Mouse (Mus musculus): ENCODE data around the gene 4933414I15Rik. TPM values are rescaled to one million over a fixed set of nuclear protein-coding genes. Genes with fewer than 3 reads are reported as not detected.
A peak's percentile ranks its signal among the peaks of the same experiment; 100 is the strongest.

The 4933414I15Rik gene
- polyA plus RNA-seq, 1 experiment from 2014 or later: not detected

GRCm38 (mm10) chr11:50938435-50938834, 5.1 kb downstream of the 4933414I15Rik start:
- Histone ChIP-seq H3K27ac (ENCODE audit: low read depth, low read length) (no peak overlapping the region), H3K4me1 (replicated peaks; ENCODE audit: control insufficient read depth, insufficient read depth, low read length) (no peaks in the 10 kb centered on the region), H3K27me3 (ENCODE audit: control insufficient read depth, insufficient read depth, low read length) (no peaks in the 10 kb centered on the region), H3K9ac (ENCODE audit: low read depth, low read length) (no peak overlapping the region), H3K4me2 (replicated peaks; ENCODE audit: low read depth, low read length) (no peak overlapping the region), H3K9me3 (ENCODE audit: control insufficient read depth, low read length) (no peaks in the 10 kb centered on the region), H3K4me3 (ENCODE audit: low read depth, low read length) (no peak overlapping the region), H3K36me3 (ENCODE audit: control insufficient read depth, insufficient read depth, low read length) (no peaks in the 10 kb centered on the region)
- DNase-seq (ENCODE audit: low spot score) (no peak), ATAC-seq (ENCODE audit: low FRiP score) (no peak)
- 81% methylated on average over 8 of the region's 8 CpGs for WGBS

- Histone ChIP-seq H3K4me2 (replicated peaks; ENCODE audit: low read depth, low read length) (no peak overlapping the region; the same call in 1 of the 2 replicates), H3K9me3 (ENCODE audit: control insufficient read depth, low read length) (no peaks in the 10 kb centered on the region), H3K36me3 (ENCODE audit: control insufficient read depth, insufficient read depth, low read length) (no peaks in the 10 kb centered on the region), H3K9ac (ENCODE audit: low read depth, low read length) (no peak overlapping the region), H3K27me3 (ENCODE audit: control insufficient read depth, insufficient read depth, low read length) (no peaks in the 10 kb centered on the region), H3K4me3 (ENCODE audit: low read depth, low read length) (no peak overlapping the region), H3K4me1 (replicated peaks; ENCODE audit: control insufficient read depth, insufficient read depth, low read length) (no peaks in the 10 kb centered on the region), H3K27ac (ENCODE audit: low read depth, low read length) (no peak overlapping the region)
- DNase-seq (ENCODE audit: low spot score): peak; percentile 6
- peak; percentile 65 for ATAC-seq (ENCODE audit: low FRiP score)
- WGBS: 76% methylated on average over 1 of the region's 1 CpGs
These were observed 11.5 kb downstream of the 4933414I15Rik start for GRCm38 (mm10) chr11:50932040-50932439.

GRCm38 (mm10) chr11:50931451-50931866, 12.1 kb downstream of the 4933414I15Rik start, which contains the start of gene Zfp354b:
Gene Zfp354b, minus strand, starts transcription at chr11:50931633.
- ATAC-seq (ENCODE audit: low FRiP score): peak; percentile 97
- no peaks in the 10 kb centered on the region for H3K4me1 ChIP-seq (replicated peaks; ENCODE audit: control insufficient read depth, insufficient read depth, low read length)
- peak within 1 kb of the TSS; percentile 54 for H3K4me2 ChIP-seq (replicated peaks; ENCODE audit: low read depth, low read length)
- H3K9me3 ChIP-seq (ENCODE audit: control insufficient read depth, low read length): no peaks in the 10 kb centered on the region
- H3K9ac ChIP-seq (ENCODE audit: low read depth, low read length): peak within 1 kb of the TSS; percentile 72
- H3K4me3 ChIP-seq (ENCODE audit: low read depth, low read length): peak within 1 kb of the TSS; percentile 53
- H3K36me3 ChIP-seq (ENCODE audit: control insufficient read depth, insufficient read depth, low read length): no peaks in the 10 kb centered on the region
- no peak within 1 kb of the TSS for H3K27ac ChIP-seq (ENCODE audit: low read depth, low read length)
- WGBS: 0% methylated on average over 18 of the region's 18 CpGs
- no peaks in the 10 kb centered on the region for H3K27me3 ChIP-seq (ENCODE audit: control insufficient read depth, insufficient read depth, low read length)
- peak; percentile 94 for DNase-seq (ENCODE audit: low spot score)

GRCm38 (mm10) chr11:50931021-50931420, 12.5 kb downstream of the 4933414I15Rik start:
- no peak for DNase-seq (ENCODE audit: low spot score)
- Histone ChIP-seq H3K4me2 (replicated peaks; ENCODE audit: low read depth, low read length) (peak overlapping the region; percentile 54), H3K27me3 (ENCODE audit: control insufficient read depth, insufficient read depth, low read length) (no peaks in the 10 kb centered on the region), H3K4me1 (replicated peaks; ENCODE audit: control insufficient read depth, insufficient read depth, low read length) (no peaks in the 10 kb centered on the region), H3K4me3 (ENCODE audit: low read depth, low read length) (peak overlapping the region; percentile 53), H3K36me3 (ENCODE audit: control insufficient read depth, insufficient read depth, low read length) (no peaks in the 10 kb centered on the region), H3K9me3 (ENCODE audit: control insufficient read depth, low read length) (no peaks in the 10 kb centered on the region), H3K27ac (ENCODE audit: low read depth, low read length) (no peak overlapping the region), H3K9ac (ENCODE audit: low read depth, low read length) (peak overlapping the region; percentile 72)
- peak; percentile 66 for ATAC-seq (ENCODE audit: low FRiP score)
- WGBS: 2% methylated on average over 16 of the region's 16 CpGs

- Histone ChIP-seq H3K27ac (ENCODE audit: low read depth, low read length) (no peak overlapping the region), H3K9ac (ENCODE audit: low read depth, low read length) (peak overlapping the region; percentile 72), H3K36me3 (ENCODE audit: control insufficient read depth, insufficient read depth, low read length) (no peaks in the 10 kb centered on the region), H3K4me2 (replicated peaks; ENCODE audit: low read depth, low read length) (peak overlapping the region; percentile 54), H3K4me1 (replicated peaks; ENCODE audit: control insufficient read depth, insufficient read depth, low read length) (no peaks in the 10 kb centered on the region), H3K27me3 (ENCODE audit: control insufficient read depth, insufficient read depth, low read length) (no peaks in the 10 kb centered on the region), H3K9me3 (ENCODE audit: control insufficient read depth, low read length) (no peaks in the 10 kb centered on the region), H3K4me3 (ENCODE audit: low read depth, low read length) (peak overlapping the region; percentile 53)
- DNase-seq (ENCODE audit: low spot score) (no peak), ATAC-seq (ENCODE audit: low FRiP score) (no peak)
- WGBS: 30% methylated on average over 14 of the region's 14 CpGs
These were observed 13.0 kb downstream of the 4933414I15Rik start for GRCm38 (mm10) chr11:50930469-50931014.

- H3K4me1 ChIP-seq (replicated peaks; ENCODE audit: control insufficient read depth, insufficient read depth, low read length): no peaks in the 10 kb centered on the region
- ATAC-seq (ENCODE audit: low FRiP score): peak; percentile 98
- peak within 1 kb of the TSS; percentile 76 for H3K27ac ChIP-seq (ENCODE audit: low read depth, low read length)
- DNase-seq (ENCODE audit: low spot score): peak; percentile 94
- peaks cover 12% of the 10 kb centered on the region for H3K36me3 ChIP-seq (ENCODE audit: control insufficient read depth, insufficient read depth, low read length)
- peak within 1 kb of the TSS; percentile 94 for H3K9ac ChIP-seq (ENCODE audit: low read depth, low read length)
- peaks cover 6% of the 10 kb centered on the region; the same call in 1 of the 2 replicates for H3K9me3 ChIP-seq (ENCODE audit: control insufficient read depth, low read length)
- under 1% methylated on average over 47 of the region's 47 CpGs for WGBS
- peak within 1 kb of the TSS; percentile 42 for H3K4me2 ChIP-seq (replicated peaks; ENCODE audit: low read depth, low read length)
- H3K4me3 ChIP-seq (ENCODE audit: low read depth, low read length): peak within 1 kb of the TSS; percentile 88
- H3K27me3 ChIP-seq (ENCODE audit: control insufficient read depth, insufficient read depth, low read length): no peaks in the 10 kb centered on the region
These were observed 27.8 kb downstream of the 4933414I15Rik start, which contains the start of gene Zfp2 for GRCm38 (mm10) chr11:50915671-50916320. Gene Zfp2, minus strand, starts transcription at chr11:50916165.

- Histone ChIP-seq H3K4me2 (replicated peaks; ENCODE audit: low read depth, low read length) (no peak overlapping the region), H3K9ac (ENCODE audit: low read depth, low read length) (no peak overlapping the region), H3K36me3 (ENCODE audit: control insufficient read depth, insufficient read depth, low read length) (peaks cover 26% of the 10 kb centered on the region), H3K4me3 (ENCODE audit: low read depth, low read length) (no peak overlapping the region), H3K27ac (ENCODE audit: low read depth, low read length) (no peak overlapping the region), H3K9me3 (ENCODE audit: control insufficient read depth, low read length) (peaks cover 6% of the 10 kb centered on the region; the same call in 1 of the 2 replicates), H3K27me3 (ENCODE audit: control insufficient read depth, insufficient read depth, low read length) (no peaks in the 10 kb centered on the region), H3K4me1 (replicated peaks; ENCODE audit: control insufficient read depth, insufficient read depth, low read length) (no peaks in the 10 kb centered on the region)
- no peak for DNase-seq (ENCODE audit: low spot score)
- ATAC-seq (ENCODE audit: low FRiP score): no peak
- 93% methylated on average over 3 of the region's 3 CpGs for WGBS
These were observed 29.1 kb downstream of the 4933414I15Rik start for GRCm38 (mm10) chr11:50914461-50914860.

GRCm38 (mm10) chr11:50913301-50913700, 30.3 kb downstream of the 4933414I15Rik start:
- DNase-seq (ENCODE audit: low spot score): no peak
- no peak for ATAC-seq (ENCODE audit: low FRiP score)
- Histone ChIP-seq H3K36me3 (ENCODE audit: control insufficient read depth, insufficient read depth, low read length) (peaks cover 28% of the 10 kb centered on the region), H3K27ac (ENCODE audit: low read depth, low read length) (no peak overlapping the region), H3K4me3 (ENCODE audit: low read depth, low read length) (no peak overlapping the region), H3K27me3 (ENCODE audit: control insufficient read depth, insufficient read depth, low read length) (no peaks in the 10 kb centered on the region), H3K9me3 (ENCODE audit: control insufficient read depth, low read length) (peaks cover 6% of the 10 kb centered on the region; the same call in 1 of the 2 replicates), H3K4me2 (replicated peaks; ENCODE audit: low read depth, low read length) (no peak overlapping the region), H3K9ac (ENCODE audit: low read depth, low read length) (no peak overlapping the region), H3K4me1 (replicated peaks; ENCODE audit: control insufficient read depth, insufficient read depth, low read length) (no peaks in the 10 kb centered on the region)
- WGBS: 95% methylated on average over 1 of the region's 1 CpGs

- Histone ChIP-seq H3K9ac (ENCODE audit: low read depth, low read length) (no peak overlapping the region), H3K4me2 (replicated peaks; ENCODE audit: low read depth, low read length) (no peak overlapping the region), H3K27me3 (ENCODE audit: control insufficient read depth, insufficient read depth, low read length) (no peaks in the 10 kb centered on the region), H3K36me3 (ENCODE audit: control insufficient read depth, insufficient read depth, low read length) (peaks cover 66% of the 10 kb centered on the region), H3K9me3 (ENCODE audit: control insufficient read depth, low read length) (peaks cover 17% of the 10 kb centered on the region), H3K4me3 (ENCODE audit: low read depth, low read length) (no peak overlapping the region), H3K4me1 (replicated peaks; ENCODE audit: control insufficient read depth, insufficient read depth, low read length) (no peaks in the 10 kb centered on the region), H3K27ac (ENCODE audit: low read depth, low read length) (no peak overlapping the region)
- DNase-seq (ENCODE audit: low spot score): no peak
- 94% methylated on average over 5 of the region's 5 CpGs for WGBS
- ATAC-seq (ENCODE audit: low FRiP score): no peak
These were observed 35.4 kb downstream of the 4933414I15Rik start for GRCm38 (mm10) chr11:50908136-50908535.

Measured in hindbrain, embryonic 11.5 days (tissue).